Mouse (Mus musculus) spleen, postnatal 14 days (tissue): ENCODE data around the gene Nphp3.

Experiments used
- DNase-seq, 2 experiments: peaks; one replicate each; pipeline ENCODE4 v3.0.0; 2021 to 2022; ENCODE audit warnings: low spot score in 2 of 2

The Nphp3 gene

GRCm38 (mm10) chr9:104001921-104002859 is at the start of gene Nphp3:
Gene Nphp3, plus strand, starts transcription at chr9:104002544.
- DNase-seq: peak; percentile 95 to 96

DNA sequence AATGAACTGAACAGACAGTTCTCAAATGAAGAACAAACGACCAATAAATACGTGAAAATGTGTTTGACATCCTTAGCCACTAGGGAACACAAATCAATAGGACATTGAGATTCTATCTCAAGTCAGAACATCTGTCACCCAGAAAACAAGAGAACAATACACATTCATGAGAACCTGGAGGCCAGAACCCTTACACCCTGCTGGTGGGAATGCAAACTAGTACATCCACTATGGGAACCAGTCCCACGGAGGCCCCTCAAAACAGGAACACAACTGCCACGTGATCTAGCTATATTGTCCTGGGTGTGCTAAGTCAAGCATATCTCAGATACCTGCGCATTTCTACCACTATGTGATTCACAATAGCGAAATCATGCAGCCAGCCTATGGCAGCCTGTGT is 43.6 kb upstream of the Nphp3 start:
- DNase-seq: no peak

DNA sequence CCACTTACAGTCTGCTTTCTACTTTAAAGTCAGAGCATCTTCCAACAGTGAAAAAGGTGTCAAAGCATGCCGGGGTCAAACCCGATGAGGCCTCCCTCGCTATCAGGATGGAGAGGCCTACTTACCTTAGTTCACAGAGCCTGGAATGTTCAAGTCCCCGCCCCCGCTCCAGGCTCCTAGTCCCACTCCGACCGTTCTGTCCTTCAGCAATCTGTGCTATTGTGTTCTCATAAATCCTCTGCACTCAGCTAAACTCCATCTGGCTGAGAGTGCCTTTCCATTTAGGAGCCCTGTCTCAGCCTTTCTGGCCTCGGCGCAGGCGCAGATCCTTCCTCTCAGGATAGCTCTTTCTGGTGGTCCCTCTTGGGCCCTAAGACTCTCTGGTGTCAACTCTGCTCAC is 42.4 kb upstream of the Nphp3 start:
- DNase-seq: no peak

- DNase-seq: peak in 1 of 2 experiments; percentile 23
Observed at GRCm38 (mm10) chr9:103996496-103996895, 5.8 kb upstream of the Nphp3 start.

DNA sequence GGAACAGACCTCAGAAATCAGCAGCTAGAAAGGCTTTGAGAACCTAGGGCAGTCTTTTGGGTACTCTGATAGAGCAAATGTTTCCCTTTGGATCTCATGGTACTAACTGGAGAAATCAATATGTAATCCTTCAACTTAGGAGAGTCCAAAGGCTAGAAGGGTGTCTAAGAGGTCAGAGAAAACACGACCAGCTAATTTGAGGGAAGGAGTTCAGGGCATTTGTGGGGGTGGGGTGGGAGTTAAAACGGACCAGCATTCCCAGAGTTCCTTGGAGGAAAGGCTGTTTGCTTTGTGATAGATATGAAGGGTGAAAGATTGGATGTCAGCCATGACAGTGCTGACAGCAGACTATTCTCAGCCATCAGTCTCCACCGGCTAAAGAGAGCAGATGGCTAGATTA is 1.7 kb upstream of the Nphp3 start:
- DNase-seq: no peak

GRCm38 (mm10) chr9:104002913-104003330 is 578 bp downstream of the Nphp3 start:
- DNase-seq: peak; percentile 29 to 46

DNA sequence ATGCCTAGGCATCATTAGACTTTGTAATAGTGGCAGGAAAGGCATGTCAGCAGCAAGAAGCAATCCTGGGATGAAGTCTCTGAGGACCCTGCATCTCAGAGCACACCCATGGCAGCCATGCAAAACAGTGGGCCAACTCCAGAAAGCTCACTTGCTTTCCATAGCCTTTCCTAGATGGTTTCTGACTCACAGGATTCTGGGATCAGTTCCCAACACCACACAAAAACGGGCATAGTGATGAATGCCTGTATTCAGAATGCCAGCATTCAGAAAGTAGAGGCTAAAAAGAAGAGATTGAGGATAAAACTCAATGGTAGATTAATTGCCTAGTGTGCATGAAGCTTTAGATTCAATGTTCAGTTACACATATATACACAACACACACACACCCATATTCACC is 12.2 kb downstream of the Nphp3 start:
- DNase-seq: no peak

DNA sequence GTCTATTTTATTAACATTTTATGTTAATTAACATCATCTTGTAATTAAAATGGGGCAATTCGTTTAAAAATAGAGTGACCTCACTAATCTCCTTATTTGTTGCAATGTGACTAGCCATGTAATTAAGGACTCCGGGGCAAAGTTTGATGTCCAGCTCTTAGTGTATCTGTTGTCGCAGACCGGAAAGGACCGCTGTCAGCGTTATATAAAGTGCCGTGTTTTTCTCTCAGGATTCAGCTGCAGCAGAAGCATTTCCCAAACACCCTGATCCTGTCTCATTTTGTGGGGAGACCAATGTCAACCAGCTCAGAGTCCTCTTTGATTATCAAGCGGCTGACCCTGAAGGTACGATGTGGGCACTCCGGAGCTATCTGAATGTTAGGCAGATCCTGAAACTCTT is 18.7 kb downstream of the Nphp3 start:
- DNase-seq: no peak

GRCm38 (mm10) chr9:104027186-104027585 is 24.8 kb downstream of the Nphp3 start:
- no peak for DNase-seq

GRCm38 (mm10) chr9:104029861-104030260 is 27.5 kb downstream of the Nphp3 start:
- DNase-seq: no peak

- DNase-seq: no peak
Observed at GRCm38 (mm10) chr9:104034231-104034630, 31.9 kb downstream of the Nphp3 start.

DNA sequence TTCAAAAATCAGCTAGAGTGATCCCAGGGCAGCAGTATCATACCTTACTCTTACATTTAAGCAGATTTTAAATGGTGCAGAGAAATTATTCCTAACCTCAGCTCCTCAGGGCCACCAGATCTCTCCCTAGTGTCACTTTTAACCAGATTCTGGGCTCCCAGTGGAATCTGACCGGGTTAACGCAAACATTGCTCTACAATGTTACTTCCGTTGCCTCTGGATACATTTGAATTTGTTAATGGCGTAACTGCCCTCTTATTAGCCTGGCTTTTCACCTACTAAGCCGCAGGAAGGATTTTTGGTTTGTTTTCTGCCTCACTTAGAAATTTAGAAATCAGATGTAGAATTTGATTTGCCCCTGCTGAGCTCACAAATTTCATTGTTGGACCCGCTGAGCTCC is 32.4 kb downstream of the Nphp3 start:
- no peak for DNase-seq

- DNase-seq: peak; percentile 40 to 56
Observed at GRCm38 (mm10) chr9:104035261-104036015, 33.1 kb downstream of the Nphp3 start.

- DNase-seq: no peak
Observed at GRCm38 (mm10) chr9:104038266-104038665, 35.9 kb downstream of the Nphp3 start.

- DNase-seq: no peak
Observed at GRCm38 (mm10) chr9:104039031-104039695, 36.8 kb downstream of the Nphp3 start.

DNA sequence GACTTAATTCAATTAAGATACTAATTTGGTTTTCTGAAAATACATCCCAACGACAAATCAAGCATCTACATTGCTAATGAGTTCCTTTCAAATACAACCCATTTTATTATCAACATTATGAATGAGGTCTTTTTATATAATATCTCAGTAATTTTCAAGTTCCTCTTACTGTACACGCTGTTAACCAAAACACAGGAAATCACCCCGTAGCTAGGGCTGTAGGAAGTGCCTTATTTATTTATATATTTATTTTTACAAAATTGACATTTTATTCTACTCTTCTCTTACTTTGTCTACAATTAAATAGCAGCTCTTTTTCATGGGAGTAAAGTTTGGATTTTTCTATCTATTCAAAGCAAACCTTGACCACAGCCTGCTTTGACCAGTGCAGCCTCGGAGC is 37.4 kb downstream of the Nphp3 start:
- no peak for DNase-seq

DNA sequence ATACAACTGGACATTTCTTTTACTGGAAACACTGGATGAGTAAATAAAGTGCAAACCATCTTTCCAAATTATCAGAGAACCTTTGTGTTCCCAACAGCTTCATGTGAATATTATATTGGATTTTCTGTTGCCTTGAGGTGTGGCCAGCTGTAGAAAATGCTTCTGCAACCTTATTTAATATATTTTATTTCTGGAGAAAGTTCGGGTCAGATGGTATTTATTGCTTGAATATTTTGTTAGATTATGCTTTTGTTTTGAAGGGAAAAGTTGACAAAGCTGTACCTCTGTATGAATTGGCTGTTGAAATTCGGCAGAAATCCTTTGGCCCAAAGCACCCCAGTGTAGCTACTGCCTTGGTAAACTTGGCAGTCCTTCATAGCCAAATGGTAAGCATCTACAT is 38.0 kb downstream of the Nphp3 start, which contains the start of gene Gm28305:
TSS of gene Gm28305 (plus strand) at position 301 of the 400 bp plus-strand sequence.
- no peak for DNase-seq

DNA sequence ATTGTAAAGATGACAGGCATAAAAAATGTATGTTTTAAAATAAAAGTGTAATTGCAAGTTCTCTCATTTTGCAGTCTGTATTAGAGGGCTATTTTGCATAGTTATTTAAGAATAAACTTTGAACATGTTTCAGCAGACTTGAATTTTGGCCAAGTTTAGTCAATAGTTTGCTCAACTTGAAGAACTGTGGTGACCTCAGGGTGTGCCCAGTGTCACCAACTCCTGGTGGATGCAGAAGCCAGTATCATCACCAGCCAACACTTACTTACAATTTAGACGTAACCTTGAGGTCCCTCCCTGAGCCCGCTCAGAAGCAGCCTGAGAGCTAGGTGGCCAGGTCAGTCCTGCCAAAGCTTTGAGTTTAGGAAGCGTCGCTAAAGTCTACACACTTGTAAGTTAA is 41.3 kb downstream of the Nphp3 start:
- DNase-seq: no peak

DNA sequence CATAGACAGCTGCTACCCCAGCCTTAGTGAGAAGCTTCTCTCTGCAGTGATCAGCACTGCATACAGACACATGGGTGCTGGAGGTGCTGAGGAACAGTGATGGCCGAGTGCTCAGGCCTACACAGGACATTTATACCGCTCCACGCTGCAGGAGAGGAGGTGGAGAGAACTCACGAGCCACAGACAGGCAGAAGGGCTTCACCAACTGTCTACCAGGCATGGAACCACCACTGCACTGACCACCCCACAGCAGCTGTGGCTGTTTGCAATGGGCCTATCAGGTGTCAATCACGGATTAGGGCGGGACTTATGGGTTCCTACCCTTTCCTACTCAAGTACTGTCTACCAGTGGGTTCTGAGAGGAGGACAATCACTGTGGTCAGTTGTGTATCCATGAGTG is 48.7 kb downstream of the Nphp3 start:
- DNase-seq: no peak

DNA sequence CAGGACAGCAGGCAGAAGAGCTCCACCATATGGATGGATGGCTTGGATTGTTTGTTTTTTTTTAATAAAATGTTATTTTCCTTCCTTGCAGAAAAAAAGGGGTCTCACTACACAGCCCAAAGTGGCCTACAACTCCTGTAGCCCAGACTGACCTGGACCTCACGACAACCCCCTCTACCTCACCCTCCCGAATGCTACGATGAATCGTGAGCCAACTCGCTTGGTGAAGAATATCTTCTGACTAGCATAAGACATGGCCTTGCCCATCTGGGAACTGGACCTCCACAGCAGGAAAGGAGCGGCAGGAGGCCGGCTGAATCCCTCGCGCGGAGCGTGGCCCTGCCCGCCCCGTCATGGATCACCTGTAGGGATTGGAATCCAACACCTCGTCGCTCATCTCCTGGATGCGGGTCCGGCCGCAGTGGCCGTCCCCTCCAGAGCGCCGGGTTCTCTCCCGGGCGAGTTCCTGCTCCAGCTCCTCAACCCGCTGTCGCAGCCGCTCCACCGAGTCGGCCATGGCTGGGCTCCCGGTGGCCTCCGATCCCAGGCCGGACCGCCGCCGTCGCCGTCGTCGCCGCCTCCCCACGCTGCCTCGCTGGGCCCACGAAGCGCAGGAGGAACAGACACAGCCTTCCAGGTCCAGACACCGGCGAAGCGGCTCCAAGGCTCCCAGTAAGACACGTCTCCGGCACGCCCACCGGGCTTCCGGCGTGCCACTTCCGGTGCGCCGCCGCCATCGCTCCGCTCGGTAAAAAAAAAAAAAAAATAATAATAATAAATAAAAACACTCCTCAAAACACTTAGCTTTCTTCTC is 60.3 kb downstream of the Nphp3 start, which contains the start of gene Uba5:
TSS of gene Uba5 (minus strand) at position 705 of the 814 bp plus-strand sequence.
- peak; percentile 34 to 63 for DNase-seq
